Mouse (Mus musculus): ENCODE results near the gene Chchd3. TPM values are rescaled to one million over a fixed set of nuclear protein-coding genes. Genes with fewer than 3 reads are reported as not detected.
A peak's percentile ranks its signal among the peaks of the same experiment; 100 is the strongest.

Gene Chchd3
- polyA plus RNA-seq, 1 experiment = not detected

GRCm38 (mm10) chr6:32878586-32878985 is 181.5 kb downstream of the Chchd3 start:
- 89% methylated on average over 5 of the region's 5 CpGs for WGBS
- TF ChIP-seq CTCF (IDR thresholded peaks at IDR 0.05; ENCODE audit: insufficient read depth, low read depth, low read length) (no peak), POLR2A (IDR thresholded peaks at IDR 0.05; ENCODE audit: insufficient read depth, low read depth, low read length) (no peak)
- H3K4me1 ChIP-seq (ENCODE audit: control insufficient read depth, insufficient read depth, low read length) = no peaks in the 10 kb centered on the region
- H3K4me3 ChIP-seq (ENCODE audit: insufficient read depth, low read depth, low read length) = no peak overlapping the region
- H3K27ac ChIP-seq (ENCODE audit: insufficient read depth, low read depth, low read length) = no peak overlapping the region

- no peak for TF ChIP-seq POLR2A (IDR thresholded peaks at IDR 0.05; ENCODE audit: insufficient read depth, low read depth, low read length)
- TF ChIP-seq CTCF (IDR thresholded peaks at IDR 0.05; ENCODE audit: insufficient read depth, low read depth, low read length) = no peak
- Histone ChIP-seq H3K4me1 (ENCODE audit: control insufficient read depth, insufficient read depth, low read length) (no peaks in the 10 kb centered on the region), H3K27ac (ENCODE audit: insufficient read depth, low read depth, low read length) (no peak overlapping the region), H3K4me3 (ENCODE audit: insufficient read depth, low read depth, low read length) (no peak overlapping the region)
- 83% methylated on average over 3 of the region's 3 CpGs for WGBS
These were observed 185.9 kb downstream of the Chchd3 start for GRCm38 (mm10) chr6:32874176-32874575.

GRCm38 (mm10) chr6:32872805-32873204 is 187.3 kb downstream of the Chchd3 start:
- WGBS = 94% methylated on average over 2 of the region's 2 CpGs
- Histone ChIP-seq H3K4me3 (ENCODE audit: insufficient read depth, low read depth, low read length) (no peak overlapping the region), H3K4me1 (ENCODE audit: control insufficient read depth, insufficient read depth, low read length) (no peaks in the 10 kb centered on the region), H3K27ac (ENCODE audit: insufficient read depth, low read depth, low read length) (no peak overlapping the region)
- TF ChIP-seq CTCF (IDR thresholded peaks at IDR 0.05; ENCODE audit: insufficient read depth, low read depth, low read length) (no peak), POLR2A (IDR thresholded peaks at IDR 0.05; ENCODE audit: insufficient read depth, low read depth, low read length) (no peak)

- Histone ChIP-seq H3K4me1 (ENCODE audit: control insufficient read depth, insufficient read depth, low read length) (no peaks in the 10 kb centered on the region), H3K27ac (ENCODE audit: insufficient read depth, low read depth, low read length) (no peak overlapping the region), H3K4me3 (ENCODE audit: insufficient read depth, low read depth, low read length) (no peak overlapping the region)
- over 99% methylated on average over 4 of the region's 4 CpGs for WGBS
- TF ChIP-seq POLR2A (IDR thresholded peaks at IDR 0.05; ENCODE audit: insufficient read depth, low read depth, low read length) (no peak), CTCF (IDR thresholded peaks at IDR 0.05; ENCODE audit: insufficient read depth, low read depth, low read length) (no peak)
These were observed 209.1 kb downstream of the Chchd3 start for GRCm38 (mm10) chr6:32850960-32851359.

GRCm38 (mm10) chr6:32848974-32849373 is 211.1 kb downstream of the Chchd3 start:
- H3K4me1 ChIP-seq (ENCODE audit: control insufficient read depth, insufficient read depth, low read length) = no peaks in the 10 kb centered on the region
- no peak overlapping the region for H3K27ac ChIP-seq (ENCODE audit: insufficient read depth, low read depth, low read length)
- no peak for TF ChIP-seq CTCF (IDR thresholded peaks at IDR 0.05; ENCODE audit: insufficient read depth, low read depth, low read length)
- WGBS = 88% methylated on average over 7 of the region's 7 CpGs
- no peak overlapping the region for H3K4me3 ChIP-seq (ENCODE audit: insufficient read depth, low read depth, low read length)

- WGBS = 33% methylated on average over 1 of the region's 1 CpGs
- H3K4me1 ChIP-seq (ENCODE audit: control insufficient read depth, insufficient read depth, low read length) = no peaks in the 10 kb centered on the region
- no peak overlapping the region for H3K4me3 ChIP-seq (ENCODE audit: insufficient read depth, low read depth, low read length)
- H3K27ac ChIP-seq (ENCODE audit: insufficient read depth, low read depth, low read length) = no peak overlapping the region
- TF ChIP-seq CTCF (IDR thresholded peaks at IDR 0.05; ENCODE audit: insufficient read depth, low read depth, low read length) (no peak), POLR2A (IDR thresholded peaks at IDR 0.05; ENCODE audit: insufficient read depth, low read depth, low read length) (no peak)
These were observed 214.6 kb downstream of the Chchd3 start for GRCm38 (mm10) chr6:32845463-32845862.

GRCm38 (mm10) chr6:32837939-32838301 is 222.1 kb downstream of the Chchd3 start:
- Histone ChIP-seq H3K27ac (ENCODE audit: insufficient read depth, low read depth, low read length) (peak overlapping the region; percentile 77), H3K4me1 (ENCODE audit: control insufficient read depth, insufficient read depth, low read length) (peaks cover 9% of the 10 kb centered on the region), H3K4me3 (ENCODE audit: insufficient read depth, low read depth, low read length) (no peak overlapping the region)
- no peak for TF ChIP-seq POLR2A (IDR thresholded peaks at IDR 0.05; ENCODE audit: insufficient read depth, low read depth, low read length)
- TF ChIP-seq CTCF (IDR thresholded peaks at IDR 0.05; ENCODE audit: insufficient read depth, low read depth, low read length) = no peak
- 22% methylated on average over 2 of the region's 2 CpGs for WGBS

GRCm38 (mm10) chr6:32837165-32837938 is 222.7 kb downstream of the Chchd3 start:
- Histone ChIP-seq H3K4me1 (ENCODE audit: control insufficient read depth, insufficient read depth, low read length) (peaks cover 9% of the 10 kb centered on the region), H3K4me3 (ENCODE audit: insufficient read depth, low read depth, low read length) (no peak overlapping the region), H3K27ac (ENCODE audit: insufficient read depth, low read depth, low read length) (peak overlapping the region; percentile 33; the same call in 1 of the 2 replicates)
- WGBS = 55% methylated on average over 7 of the region's 7 CpGs
- TF ChIP-seq POLR2A (IDR thresholded peaks at IDR 0.05; ENCODE audit: insufficient read depth, low read depth, low read length) = no peak
- no peak for TF ChIP-seq CTCF (IDR thresholded peaks at IDR 0.05; ENCODE audit: insufficient read depth, low read depth, low read length)

GRCm38 (mm10) chr6:32823856-32824620 is 236.0 kb downstream of the Chchd3 start:
- H3K27ac ChIP-seq (ENCODE audit: insufficient read depth, low read depth, low read length) = no peak overlapping the region
- WGBS = 87% methylated on average over 12 of the region's 12 CpGs
- no peaks in the 10 kb centered on the region for H3K4me1 ChIP-seq (ENCODE audit: control insufficient read depth, insufficient read depth, low read length)
- TF ChIP-seq POLR2A (IDR thresholded peaks at IDR 0.05; ENCODE audit: insufficient read depth, low read depth, low read length) (no peak), CTCF (IDR thresholded peaks at IDR 0.05; ENCODE audit: insufficient read depth, low read depth, low read length) (no peak)
- no peak overlapping the region for H3K4me3 ChIP-seq (ENCODE audit: insufficient read depth, low read depth, low read length)
